Mouse (Mus musculus): ENCODE measurements around the gene Smarcd2.
A peak's percentile ranks its signal among the peaks of the same experiment; 100 is the strongest.

The Smarcd2 gene

GRCm38 (mm10) chr11:106276454-106276853, 3.7 kb upstream of the Smarcd2 start, which contains the start of gene Tcam1:
Tcam1 (plus strand) TSS chr11:106276672.
- DNase-seq (ENCODE audit: extremely low spot score) = peak; percentile 92

- DNase-seq (ENCODE audit: extremely low spot score) = no peak
Measured at GRCm38 (mm10) chr11:106274971-106275411, 2.2 kb upstream of the Smarcd2 start.

- DNase-seq (ENCODE audit: extremely low spot score) = no peak
Measured at GRCm38 (mm10) chr11:106274374-106274773, 1.6 kb upstream of the Smarcd2 start.

GRCm38 (mm10) chr11:106273811-106274210, 1.0 kb upstream of the Smarcd2 start:
- no peak for DNase-seq (ENCODE audit: extremely low spot score)

DNA sequence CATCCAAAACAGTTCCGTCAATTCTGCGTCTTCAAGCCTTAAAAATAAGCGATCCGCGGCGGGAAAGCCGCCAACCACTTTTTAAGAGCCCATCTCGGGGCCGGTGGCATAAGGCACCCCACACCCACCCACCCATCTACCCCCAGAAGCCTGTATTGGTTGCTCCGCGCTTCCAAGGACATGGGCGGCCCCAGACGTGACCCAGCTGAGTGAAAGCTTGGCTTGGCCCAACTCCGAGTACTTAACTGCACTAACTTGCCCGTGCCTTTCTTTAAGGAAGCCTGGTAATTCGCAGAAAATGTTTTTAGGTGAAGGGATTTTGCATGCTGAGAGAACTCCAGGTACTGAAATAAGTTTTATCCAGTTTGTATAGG, 526 bp upstream of the Smarcd2 start:
- DNase-seq (ENCODE audit: extremely low spot score) = no peak

DNA sequence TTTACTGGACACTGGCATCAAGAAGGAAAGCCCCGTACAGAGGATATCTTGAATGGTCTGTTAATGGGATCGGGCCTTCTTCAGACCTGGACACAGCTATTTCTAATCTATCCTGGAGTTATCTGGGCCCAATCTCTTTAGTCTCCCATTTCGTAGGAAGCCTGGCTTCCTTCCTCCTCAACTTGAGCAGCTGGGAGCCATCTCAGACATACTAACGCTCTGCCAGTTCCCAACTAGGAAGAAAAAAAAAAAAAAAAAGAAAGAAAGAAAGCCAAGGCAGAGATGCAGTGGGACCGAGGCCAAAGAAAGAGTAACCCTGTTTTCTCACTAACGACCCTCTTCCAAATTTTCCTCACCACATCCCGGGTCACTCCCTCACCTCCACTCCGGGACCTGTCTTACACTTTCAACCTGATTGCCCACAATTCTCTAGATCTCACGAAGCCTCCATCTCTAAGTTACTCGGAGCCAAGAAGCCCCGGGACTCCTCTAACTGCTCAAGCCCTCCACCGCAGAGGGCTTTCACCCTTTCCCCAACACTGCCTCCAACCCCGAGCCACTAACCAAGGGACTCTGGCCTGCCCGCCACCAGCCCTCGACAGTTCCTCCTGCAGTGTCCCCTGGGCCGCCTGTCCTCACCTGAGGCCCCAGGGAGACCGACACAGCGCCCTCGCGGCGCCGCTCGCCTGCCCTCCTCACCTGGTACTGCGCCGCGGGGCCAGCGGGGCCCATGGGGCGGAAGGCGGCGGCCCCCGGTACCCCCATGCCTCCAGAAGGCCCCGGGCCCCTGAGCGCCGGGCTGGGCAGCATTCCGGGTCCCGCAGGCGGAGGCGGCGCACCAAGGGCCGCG, 753 bp downstream of the Smarcd2 start:
- DNase-seq (ENCODE audit: extremely low spot score) = no peak

- DNase-seq (ENCODE audit: extremely low spot score) = peak; percentile 36
Measured at GRCm38 (mm10) chr11:106271131-106271793, 1.5 kb downstream of the Smarcd2 start.

GRCm38 (mm10) chr11:106269060-106269431, 3.7 kb downstream of the Smarcd2 start:
- peak; percentile 40 for DNase-seq (ENCODE audit: extremely low spot score)

GRCm38 (mm10) chr11:106268326-106269059, 4.3 kb downstream of the Smarcd2 start:
- DNase-seq (ENCODE audit: extremely low spot score) = peak; percentile 60

- DNase-seq (ENCODE audit: extremely low spot score) = no peak
Measured at GRCm38 (mm10) chr11:106267871-106268270, 4.9 kb downstream of the Smarcd2 start.

- no peak for DNase-seq (ENCODE audit: extremely low spot score)
Measured at GRCm38 (mm10) chr11:106267311-106267852, 5.4 kb downstream of the Smarcd2 start.

DNA sequence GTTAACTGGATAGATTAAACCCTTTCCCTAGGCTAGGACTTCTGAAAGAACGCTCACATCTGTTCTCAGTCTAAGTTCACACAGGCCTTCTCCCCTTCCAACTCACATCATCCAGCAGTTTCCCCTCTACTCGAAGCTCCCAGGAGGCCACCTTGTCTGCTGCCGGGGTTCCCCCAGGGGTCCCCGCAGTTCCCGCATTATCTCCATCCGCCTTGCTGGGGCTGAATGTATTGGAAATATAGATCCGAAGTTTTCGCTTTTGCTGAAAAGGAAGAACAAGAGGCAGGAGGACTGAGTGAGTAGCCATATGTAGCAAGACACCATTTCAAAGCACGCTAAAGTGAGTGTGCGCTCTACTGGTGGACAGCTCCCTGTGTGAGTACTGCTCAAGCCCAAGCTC, 6.3 kb downstream of the Smarcd2 start:
- DNase-seq (ENCODE audit: extremely low spot score) = no peak

GRCm38 (mm10) chr11:106265570-106265969, 7.2 kb downstream of the Smarcd2 start:
- DNase-seq (ENCODE audit: extremely low spot score) = no peak

DNA sequence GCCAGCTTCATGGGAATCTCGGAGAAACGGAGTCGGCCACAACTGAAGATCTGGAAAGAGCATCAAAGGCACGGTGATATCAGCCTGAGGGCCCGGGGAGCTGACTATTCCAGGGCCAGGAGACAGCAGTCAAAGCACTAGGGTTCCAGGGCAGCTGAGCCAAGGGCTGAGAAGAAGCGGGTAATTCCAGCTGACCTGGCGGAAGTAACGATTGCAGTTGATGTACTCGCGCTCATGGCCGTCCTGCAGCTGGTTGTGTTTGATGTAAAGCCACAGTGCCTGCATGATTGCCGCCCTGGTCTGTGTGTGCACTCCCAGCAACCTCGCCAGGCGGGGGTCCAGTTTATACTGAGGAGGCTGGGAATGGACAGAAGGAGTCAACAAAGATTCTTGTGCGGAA, 7.8 kb downstream of the Smarcd2 start:
- DNase-seq (ENCODE audit: extremely low spot score) = no peak

GRCm38 (mm10) chr11:106263963-106264362, 8.8 kb downstream of the Smarcd2 start:
- DNase-seq (ENCODE audit: extremely low spot score) = no peak

- no peak for DNase-seq (ENCODE audit: extremely low spot score)
Measured at GRCm38 (mm10) chr11:106260826-106261450, 11.8 kb downstream of the Smarcd2 start.

DNA sequence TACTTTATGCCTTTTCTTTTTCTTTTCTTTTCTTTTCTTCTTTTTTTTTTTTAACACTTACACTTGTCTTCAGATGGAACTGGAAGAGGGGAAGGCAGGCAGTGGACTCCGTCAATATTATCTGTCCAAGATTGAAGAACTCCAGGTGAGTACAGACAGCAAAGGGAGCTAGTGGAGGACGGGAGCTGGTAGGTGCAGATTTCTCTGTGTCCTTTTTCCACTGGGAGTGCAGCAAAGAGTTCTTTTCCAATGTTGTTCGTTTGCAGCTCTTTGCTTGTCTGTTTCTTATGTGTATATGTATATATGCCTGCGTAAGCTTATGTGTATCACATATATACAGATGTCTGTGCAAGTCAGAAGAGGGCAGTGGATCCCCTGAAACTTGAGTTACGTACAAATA, 16.0 kb downstream of the Smarcd2 start:
- no peak for DNase-seq (ENCODE audit: extremely low spot score)

GRCm38 (mm10) chr11:106255685-106256451, 16.9 kb downstream of the Smarcd2 start, which contains the start of the genes Ftsj3 and Psmc5:
Ftsj3 (minus strand) TSS chr11:106256079.
Psmc5 (plus strand) TSS chr11:106256154.
- peak; percentile 96 for DNase-seq (ENCODE audit: extremely low spot score)

GRCm38 (mm10) chr11:106255174-106255573, 17.6 kb downstream of the Smarcd2 start:
- DNase-seq (ENCODE audit: extremely low spot score) = no peak

GRCm38 (mm10) chr11:106254767-106255166, 18.0 kb downstream of the Smarcd2 start:
- no peak for DNase-seq (ENCODE audit: extremely low spot score)

DNA sequence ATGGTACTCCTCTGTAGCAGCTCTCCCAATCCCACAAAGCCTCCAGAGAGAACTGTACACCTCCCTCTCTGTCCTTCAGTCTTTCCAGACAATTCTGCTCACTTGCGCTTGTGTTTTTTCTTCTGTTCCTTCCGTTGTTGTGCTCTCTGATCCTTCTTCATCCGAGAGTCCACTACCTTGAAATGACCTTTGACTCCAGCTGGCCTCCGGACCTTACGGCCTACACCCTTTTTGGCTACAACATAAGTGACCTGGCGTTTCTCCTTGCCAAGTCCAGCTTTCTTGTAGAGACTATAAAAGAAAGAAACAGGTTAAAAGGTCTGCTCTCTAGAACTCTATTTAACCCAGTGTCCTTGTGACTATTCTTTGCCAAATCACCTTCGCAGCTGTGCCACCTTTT, 23.4 kb downstream of the Smarcd2 start:
- DNase-seq (ENCODE audit: extremely low spot score) = no peak
